In genomic region chr4:134869068-134869730, GRCm38 (mm10) we compare ENCODE assay signal across 9 mouse cellular contexts. TPM values are rescaled to one million over a fixed set of nuclear protein-coding genes. Genes with fewer than 3 reads are reported as not detected.
A peak's percentile ranks its signal among the peaks of the same experiment; 100 is the strongest.
DNase-seq lines count a peak whose midpoint lies in the region; ATAC-seq and TF ChIP-seq lines count a peak whose summit lies in the region.
"Had no signal": no experiment of that assay in that cellular context is flagged by ENCODE, and none has a peak within 500 bp of the region (broad histone marks: within the 10 kb centered on the region; RNA-seq: fewer than 3 reads in every experiment).

No protein-coding gene starts in this region.

- no peak for ATAC-seq in heart, embryonic 16.5 days (replicated peaks; ENCODE audit: extremely low read depth, insufficient read depth, low FRiP score)
- no peak for ATAC-seq in embryonic facial prominence, embryonic 11.5 days (replicated peaks; ENCODE audit: insufficient number of reproducible peaks, low FRiP score, low TSS enrichment, low read depth)
- peak; percentile 86 for ATAC-seq in liver, embryonic 13.5 days (ENCODE audit: low read depth)

- H3K9me3 ChIP-seq in heart, embryonic 16.5 days (replicated peaks; ENCODE audit: control insufficient read depth, low read length) = no peaks in the 10 kb centered on the region
- H3K9me3 ChIP-seq in E14TG2a.4 (ENCODE audit: low read length) = no peaks in the 10 kb centered on the region
- H3K9me3 ChIP-seq in embryonic facial prominence, embryonic 11.5 days (replicated peaks; ENCODE audit: control insufficient read depth, low read length) = no peaks in the 10 kb centered on the region
- H3K9me3 ChIP-seq in liver, embryonic 13.5 days (replicated peaks) = no peaks in the 10 kb centered on the region

- H3K36me3 ChIP-seq in heart, embryonic 16.5 days (ENCODE audit: control insufficient read depth, insufficient read depth) = no peaks in the 10 kb centered on the region
- no peaks in the 10 kb centered on the region for H3K36me3 ChIP-seq in E14TG2a.4 (ENCODE audit: insufficient read depth, low read length)
- H3K36me3 ChIP-seq in embryonic facial prominence, embryonic 11.5 days (replicated peaks; ENCODE audit: control insufficient read depth, insufficient read depth, low read depth, low read length) = no peaks in the 10 kb centered on the region
- peaks cover 60% of the 10 kb centered on the region for H3K36me3 ChIP-seq in liver, embryonic 13.5 days

- no peak for TF ChIP-seq CTCF in E14TG2a.4 (conservative IDR thresholded peaks at IDR 0.05; ENCODE audit: low read length)

- peak overlapping the region; percentile 61 for H3K4me2 ChIP-seq in heart, embryonic 16.5 days (ENCODE audit: low read depth, low read length)
- peak overlapping the region; percentile 28 for H3K4me2 ChIP-seq in embryonic facial prominence, embryonic 11.5 days (ENCODE audit: low read depth, low read length)
- H3K4me2 ChIP-seq in liver, embryonic 13.5 days = peak overlapping the region; percentile 92

- peaks cover 6% of the 10 kb centered on the region for H3K4me1 ChIP-seq in heart, embryonic 16.5 days (ENCODE audit: control insufficient read depth, insufficient read depth, low read length)
- peaks cover 77% of the 10 kb centered on the region for H3K4me1 ChIP-seq in E14TG2a.4 (replicated peaks; ENCODE audit: low read depth, low read length)
- no peaks in the 10 kb centered on the region; the same call in 1 of the 2 replicates for H3K4me1 ChIP-seq in embryonic facial prominence, embryonic 11.5 days (ENCODE audit: control insufficient read depth, insufficient read depth, low read length)
- peaks cover 69% of the 10 kb centered on the region for H3K4me1 ChIP-seq in liver, embryonic 13.5 days (replicated peaks)

- 10% methylated on average over 16 of the region's 16 CpGs for WGBS in heart, embryonic 16.5 days
- WGBS in embryonic facial prominence, embryonic 11.5 days = 7% methylated on average over 16 of the region's 16 CpGs
- 4% methylated on average over 16 of the region's 16 CpGs for WGBS in liver, embryonic 13.5 days (ENCODE audit: insufficient replicate concordance)

- H3K9ac ChIP-seq in heart, embryonic 16.5 days (ENCODE audit: low read length) = peak overlapping the region; percentile 50
- H3K9ac ChIP-seq in embryonic facial prominence, embryonic 11.5 days (replicated peaks; ENCODE audit: low read length) = peak overlapping the region; percentile 18; the same call in 1 of the 2 replicates
- H3K9ac ChIP-seq in liver, embryonic 13.5 days = peak overlapping the region; percentile 98

- peak overlapping the region; percentile 27 for H3K4me3 ChIP-seq in heart, embryonic 16.5 days (ENCODE audit: low read length)
- peak overlapping the region; percentile 64 for H3K4me3 ChIP-seq in E14TG2a.4 (replicated peaks; ENCODE audit: low read length)
- 0 out of 2 replicates have a peak overlapping the region, but pooled peaks have one; percentile 1 for H3K4me3 ChIP-seq in embryonic facial prominence, embryonic 11.5 days (ENCODE audit: low read depth, low read length)
- peak overlapping the region; percentile 84 for H3K4me3 ChIP-seq in liver, embryonic 13.5 days (replicated peaks)

- no peak overlapping the region for H3K27ac ChIP-seq in heart, embryonic 16.5 days (ENCODE audit: low read length)
- no peak overlapping the region; the same call in 1 of the 2 replicates for H3K27ac ChIP-seq in embryonic facial prominence, embryonic 11.5 days (replicated peaks; ENCODE audit: low read depth, low read length)
- H3K27ac ChIP-seq in liver, embryonic 13.5 days = peak overlapping the region; percentile 100

- no peak for DNase-seq in heart, adult 18-20 months
- no peak for DNase-seq in embryonic facial prominence, embryonic 11.5 days (ENCODE audit: low spot score)
- DNase-seq in liver, embryonic 13.5 days = peak; percentile 90
- DNase-seq in ovary, adult 18-20 months (ENCODE audit: low spot score) = no peak
- DNase-seq in left cerebral cortex, adult 9 months (ENCODE audit: low spot score in 2 of 2) = no peak
- DNase-seq in frontal cortex, postnatal 36 days (ENCODE audit: low spot score in 2 of 2) = no peak

- H3K27me3 ChIP-seq in heart, embryonic 16.5 days (ENCODE audit: control insufficient read depth, insufficient read depth, low read length) = peaks cover 22% of the 10 kb centered on the region
- peaks cover 50% of the 10 kb centered on the region for H3K27me3 ChIP-seq in E14TG2a.4 (ENCODE audit: insufficient read depth, low read length)
- H3K27me3 ChIP-seq in embryonic facial prominence, embryonic 11.5 days (ENCODE audit: control insufficient read depth, insufficient read depth, low read length) = 0 out of 2 replicates have a peak, but pooled peaks cover 5% of the 10 kb centered on the region
- H3K27me3 ChIP-seq in liver, embryonic 13.5 days = 0 out of 2 replicates have a peak, but pooled peaks cover 4% of the 10 kb centered on the region

RNA-seq across cellular contexts. Expression of gene Rhd, which starts 4.9 kb away (rescaled TPM):
- polyA plus RNA-seq in heart, embryonic 16.5 days (2015; fragmentation: Nextera tagmentation; extraction: Ambion mirVana) = 4.3 and 4.5 TPM in 2 replicates
- total RNA-seq in heart, adult 18-20 months (2021) = 1 to 10 TPM; 6.9 TPM
- 13.7 and 19.7 TPM in 2 replicates for polyA plus RNA-seq in embryonic facial prominence, embryonic 11.5 days (2014; fragmentation: Nextera tagmentation; extraction: Ambion mirVana)
- polyA plus RNA-seq in liver, embryonic 13.5 days (2015; fragmentation: Nextera tagmentation; extraction: Ambion mirVana) = 545 and 561 TPM in 2 replicates
- total RNA-seq: layer of hippocampus, adult 8-10 months had no signal

RNA-seq across cellular contexts. Expression of gene Maco1, which starts 16.1 kb away (rescaled TPM):
- 23.1 and 25.3 TPM in 2 replicates for polyA plus RNA-seq in heart, embryonic 16.5 days (2015; fragmentation: Nextera tagmentation; extraction: Ambion mirVana)
- total RNA-seq in heart, adult 18-20 months (2021) = 10 to 100 TPM; 19.9 to 21.3 TPM
- polyA plus RNA-seq in embryonic facial prominence, embryonic 11.5 days (2014; fragmentation: Nextera tagmentation; extraction: Ambion mirVana) = 47.0 and 47.8 TPM in 2 replicates
- 19.0 and 23.3 TPM in 2 replicates for polyA plus RNA-seq in liver, embryonic 13.5 days (2015; fragmentation: Nextera tagmentation; extraction: Ambion mirVana)

RNA-seq across cellular contexts. Expression of gene Tmem50a, which starts 45.6 kb away (rescaled TPM):
- polyA plus RNA-seq in heart, embryonic 16.5 days (2015; fragmentation: Nextera tagmentation; extraction: Ambion mirVana) = 143 and 150 TPM in 2 replicates
- 10 to 100 TPM; 61.9 to 65.3 TPM for total RNA-seq in heart, adult 18-20 months (2021)
- 148 and 151 TPM in 2 replicates for polyA plus RNA-seq in embryonic facial prominence, embryonic 11.5 days (2014; fragmentation: Nextera tagmentation; extraction: Ambion mirVana)
- polyA plus RNA-seq in liver, embryonic 13.5 days (2015; fragmentation: Nextera tagmentation; extraction: Ambion mirVana) = 83.1 and 92.7 TPM in 2 replicates

RNA-seq across cellular contexts. Expression of gene Rsrp1, which starts 54.2 kb away (rescaled TPM):
- 399 and 472 TPM in 2 replicates for polyA plus RNA-seq in heart, embryonic 16.5 days (2015; fragmentation: Nextera tagmentation; extraction: Ambion mirVana)
- total RNA-seq in heart, adult 18-20 months (2021) = 100 to 1,000 TPM; 177 to 237 TPM
- polyA plus RNA-seq in embryonic facial prominence, embryonic 11.5 days (2014; fragmentation: Nextera tagmentation; extraction: Ambion mirVana) = 351 and 368 TPM in 2 replicates
- 232 and 286 TPM in 2 replicates for polyA plus RNA-seq in liver, embryonic 13.5 days (2015; fragmentation: Nextera tagmentation; extraction: Ambion mirVana)

Comparison
In these comparisons a context has a peak if more than half of its experiments do, and no peak if none do; other contexts are left out.
1. H3K4me2 ChIP-seq: peak in every context shown above with its lines; median percentile 92 in liver, embryonic 13.5 days; 61 in heart, embryonic 16.5 days; 28 in embryonic facial prominence, embryonic 11.5 days.
2. H3K4me3 ChIP-seq: peak in every context shown above with its lines; median percentile 84 in liver, embryonic 13.5 days; 64 in E14TG2a.4; 27 in heart, embryonic 16.5 days; 1 in embryonic facial prominence, embryonic 11.5 days.
3. H3K9ac ChIP-seq: peak in every context shown above with its lines; median percentile 98 in liver, embryonic 13.5 days; 50 in heart, embryonic 16.5 days; 18 in embryonic facial prominence, embryonic 11.5 days.
4. RNA of gene Rhd, which starts 4.9 kb away (polyA plus RNA-seq): 545 to 561 TPM in liver, embryonic 13.5 days; 13.7 to 19.7 TPM in embryonic facial prominence, embryonic 11.5 days and 4.3 to 4.5 TPM in heart, embryonic 16.5 days; every median in the first group is over 10 times any median in the second.